Mouse (Mus musculus): ENCODE data around the gene Gm49721. TPM values are rescaled to one million over a fixed set of nuclear protein-coding genes. Genes with fewer than 3 reads are reported as not detected.
A peak's percentile ranks its signal among the peaks of the same experiment; 100 is the strongest.
"Not testable (repeated sequence)": the region's sequence is repeated elsewhere in the genome, so short reads cannot be mapped to it uniquely, and the experiment has no call there.

The Gm49721 gene
- polyA plus RNA-seq, 1 experiment from 2014 or later, result 0.26 TPM

DNA sequence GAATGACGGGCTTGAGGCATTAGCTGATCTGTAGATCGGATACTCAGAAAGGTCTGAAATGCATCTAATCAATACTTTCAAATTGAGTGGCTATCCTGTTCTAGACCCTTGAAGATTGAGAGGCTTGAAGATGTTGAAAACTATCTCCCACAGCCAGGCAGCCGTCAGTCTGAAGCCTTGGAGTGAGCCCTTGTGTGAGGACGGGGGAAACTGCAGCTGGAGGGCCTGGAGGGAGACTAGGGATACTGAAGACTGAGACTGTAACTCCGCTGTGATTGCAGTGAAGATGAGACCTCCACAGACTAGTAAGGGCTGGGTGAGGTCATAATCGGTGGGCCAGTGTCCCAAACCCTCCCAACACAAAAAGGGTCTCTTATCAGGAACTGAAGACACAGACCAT lies 16.4 kb upstream of the Gm49721 start:
- H3K4me1 ChIP-seq; H3K36me3 ChIP-seq (replicated peaks); H3K27me3 ChIP-seq (replicated peaks; ENCODE audit: low read depth, poor library complexity, severe bottlenecking); H3K4me3 ChIP-seq; H3K9me3 ChIP-seq; H3K27ac ChIP-seq (replicated peaks); DNase-seq (ENCODE audit: low spot score): not testable (repeated sequence)
- 74% methylated on average over 4 of the region's 6 CpGs for WGBS

- H3K4me3 ChIP-seq; H3K4me1 ChIP-seq; H3K9me3 ChIP-seq; H3K27me3 ChIP-seq (replicated peaks; ENCODE audit: low read depth, poor library complexity, severe bottlenecking); H3K36me3 ChIP-seq (replicated peaks); DNase-seq (ENCODE audit: low spot score); H3K27ac ChIP-seq (replicated peaks): not testable (repeated sequence)
- WGBS, result 86% methylated on average over 4 of the region's 4 CpGs
These were observed 15.8 kb upstream of the Gm49721 start for GRCm38 (mm10) chr17:6962936-6963335.

DNA sequence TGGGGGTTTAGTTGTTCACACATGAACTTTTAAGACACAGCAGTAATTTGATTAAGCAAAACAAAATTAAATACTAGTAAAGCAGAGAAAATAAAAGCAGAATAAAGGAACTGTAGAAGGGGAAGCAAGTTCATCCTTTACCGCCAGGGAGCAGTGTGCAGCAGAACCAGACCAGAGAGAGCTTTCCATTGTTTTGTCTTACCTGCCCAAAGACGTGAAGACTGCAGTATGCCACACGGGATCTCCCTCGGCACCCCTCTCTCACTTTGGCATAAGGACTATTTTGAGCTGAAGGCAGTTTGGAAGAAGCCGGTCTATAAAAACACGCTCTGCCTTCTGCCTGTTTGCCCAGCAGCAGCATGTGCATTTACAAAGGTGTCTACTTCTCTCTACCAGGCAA lies 13.3 kb upstream of the Gm49721 start:
- not testable (repeated sequence) for H3K4me1 ChIP-seq; H3K27ac ChIP-seq (replicated peaks); H3K4me3 ChIP-seq; H3K9me3 ChIP-seq; H3K36me3 ChIP-seq (replicated peaks); H3K27me3 ChIP-seq (replicated peaks; ENCODE audit: low read depth, poor library complexity, severe bottlenecking)
- 16% methylated on average over 6 of the region's 6 CpGs for WGBS
- DNase-seq (ENCODE audit: low spot score), result peak; percentile 27

DNA sequence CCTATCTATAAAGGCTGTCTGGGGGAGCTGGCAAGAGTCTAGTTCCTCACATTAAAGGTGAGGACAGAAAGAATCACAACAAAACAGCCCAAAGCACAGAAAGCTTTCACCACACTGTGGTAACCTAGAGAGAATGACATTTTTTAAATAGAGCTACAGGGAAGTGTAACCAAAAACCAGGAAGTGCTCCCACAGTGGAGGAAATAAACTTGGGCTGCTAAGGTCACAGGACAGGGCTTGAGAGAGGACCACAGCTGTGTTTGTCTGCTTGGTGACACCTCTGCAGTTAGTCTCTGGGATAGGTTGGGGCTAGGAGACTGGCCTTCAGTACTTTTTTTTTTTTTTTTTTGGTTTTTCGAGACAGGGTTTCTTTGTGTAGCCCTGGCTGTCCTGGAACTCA lies 11.0 kb upstream of the Gm49721 start:
- DNase-seq (ENCODE audit: low spot score); H3K4me1 ChIP-seq; H3K9me3 ChIP-seq; H3K27ac ChIP-seq (replicated peaks); H3K4me3 ChIP-seq; H3K27me3 ChIP-seq (replicated peaks; ENCODE audit: low read depth, poor library complexity, severe bottlenecking); H3K36me3 ChIP-seq (replicated peaks): not testable (repeated sequence)
- 50% methylated on average over 1 of the region's 1 CpGs for WGBS

GRCm38 (mm10) chr17:6970334-6970733 lies 8.4 kb upstream of the Gm49721 start, which contains the start of gene Rnaset2b:
Gene Rnaset2b, plus strand, starts transcription at chr17:6970634.
- not testable (repeated sequence) for H3K4me1 ChIP-seq; H3K36me3 ChIP-seq (replicated peaks); H3K27me3 ChIP-seq (replicated peaks; ENCODE audit: low read depth, poor library complexity, severe bottlenecking); H3K4me3 ChIP-seq; DNase-seq (ENCODE audit: low spot score); H3K27ac ChIP-seq (replicated peaks); H3K9me3 ChIP-seq
- WGBS, result 88% methylated on average over 1 of the region's 8 CpGs

DNA sequence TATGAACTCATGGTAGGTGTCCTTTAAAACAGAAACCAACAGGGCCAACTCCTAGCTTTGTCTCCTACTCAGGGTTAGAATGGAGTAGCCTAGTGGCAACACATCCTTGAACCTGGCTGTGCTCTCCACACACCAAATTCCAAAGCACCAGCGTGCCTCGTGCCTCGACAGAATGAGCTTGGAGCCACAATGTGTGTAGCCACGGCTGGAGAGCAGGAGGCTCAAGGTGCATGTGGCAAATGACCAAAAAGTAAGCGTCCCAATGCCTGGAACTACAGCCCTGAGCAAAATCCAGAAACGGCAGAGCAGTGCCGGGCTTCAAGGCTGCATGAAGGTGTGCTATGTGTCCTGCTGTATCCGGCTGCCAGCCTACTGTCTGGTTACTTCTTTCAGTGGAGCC lies 7.5 kb upstream of the Gm49721 start:
- not testable (repeated sequence) for H3K27ac ChIP-seq (replicated peaks); H3K9me3 ChIP-seq; H3K4me1 ChIP-seq; DNase-seq (ENCODE audit: low spot score); H3K27me3 ChIP-seq (replicated peaks; ENCODE audit: low read depth, poor library complexity, severe bottlenecking); H3K4me3 ChIP-seq; H3K36me3 ChIP-seq (replicated peaks)
- WGBS, result 89% methylated on average over 8 of the region's 8 CpGs

GRCm38 (mm10) chr17:6972836-6973396 lies 5.8 kb upstream of the Gm49721 start:
- H3K36me3 ChIP-seq (replicated peaks); H3K27me3 ChIP-seq (replicated peaks; ENCODE audit: low read depth, poor library complexity, severe bottlenecking); H3K4me1 ChIP-seq; DNase-seq (ENCODE audit: low spot score); H3K9me3 ChIP-seq; H3K27ac ChIP-seq (replicated peaks); H3K4me3 ChIP-seq: not testable (repeated sequence)
- 72% methylated on average over 4 of the region's 4 CpGs for WGBS

- H3K4me1 ChIP-seq; DNase-seq (ENCODE audit: low spot score); H3K27me3 ChIP-seq (replicated peaks; ENCODE audit: low read depth, poor library complexity, severe bottlenecking); H3K9me3 ChIP-seq; H3K4me3 ChIP-seq; H3K27ac ChIP-seq (replicated peaks); H3K36me3 ChIP-seq (replicated peaks): not testable (repeated sequence)
- WGBS, result 73% methylated on average over 3 of the region's 3 CpGs
These were observed 3.7 kb upstream of the Gm49721 start for GRCm38 (mm10) chr17:6974985-6975384.

DNA sequence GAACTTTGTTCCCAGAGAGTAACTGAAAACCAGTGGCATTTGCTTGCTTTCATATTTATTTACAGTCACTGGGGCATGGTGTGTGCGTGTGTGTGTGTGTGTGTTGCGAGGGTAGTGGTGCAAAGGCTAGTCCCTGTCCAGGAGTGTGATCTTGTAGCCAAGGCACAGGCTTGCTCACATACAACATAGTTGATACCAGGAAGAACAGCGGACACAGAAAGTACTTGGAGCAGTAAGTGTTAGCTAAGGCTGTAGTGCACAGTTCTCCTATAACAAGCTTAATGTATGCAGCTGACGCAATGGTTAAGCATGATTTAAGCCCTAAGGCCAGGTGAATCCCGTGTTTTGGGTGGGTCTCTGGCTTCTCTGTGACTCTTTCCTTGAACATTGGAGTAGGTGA lies 676 bp downstream of the Gm49721 start:
- 28% methylated on average over 5 of the region's 5 CpGs for WGBS
- 0 out of 2 replicates have a peak overlapping the region, but pooled peaks have one; percentile 84 for H3K27ac ChIP-seq (replicated peaks)
- not testable (repeated sequence) for H3K9me3 ChIP-seq; H3K27me3 ChIP-seq (replicated peaks; ENCODE audit: low read depth, poor library complexity, severe bottlenecking); H3K4me1 ChIP-seq; H3K36me3 ChIP-seq (replicated peaks)
- peak; percentile 11 for DNase-seq (ENCODE audit: low spot score)
- H3K4me3 ChIP-seq, result peak overlapping the region; percentile 63

DNA sequence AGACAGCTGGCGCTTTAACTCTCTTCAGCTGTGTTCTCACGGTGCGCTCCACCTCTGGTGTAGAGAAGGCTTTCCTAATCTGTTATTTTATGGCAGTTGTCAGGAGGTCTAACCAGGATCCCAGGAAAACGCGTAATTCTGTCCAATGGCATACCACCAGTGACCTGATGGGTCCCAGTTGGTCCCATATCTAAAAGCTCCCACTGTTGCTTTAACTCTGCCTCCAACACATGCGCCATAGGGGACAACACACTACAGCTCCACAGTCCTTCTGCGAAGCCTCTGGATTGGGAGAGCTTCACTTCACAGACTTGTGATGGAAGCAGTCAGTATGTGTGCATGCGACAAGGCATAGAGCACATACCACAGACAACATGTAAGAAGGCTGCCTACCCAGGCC lies 1.4 kb downstream of the Gm49721 start:
- H3K36me3 ChIP-seq (replicated peaks); H3K4me3 ChIP-seq; H3K27ac ChIP-seq (replicated peaks); H3K9me3 ChIP-seq; DNase-seq (ENCODE audit: low spot score); H3K27me3 ChIP-seq (replicated peaks; ENCODE audit: low read depth, poor library complexity, severe bottlenecking); H3K4me1 ChIP-seq: not testable (repeated sequence)
- WGBS, result 94% methylated on average over 5 of the region's 8 CpGs

- not testable (repeated sequence) for H3K27me3 ChIP-seq (replicated peaks; ENCODE audit: low read depth, poor library complexity, severe bottlenecking); H3K27ac ChIP-seq (replicated peaks); H3K4me1 ChIP-seq; H3K36me3 ChIP-seq (replicated peaks); DNase-seq (ENCODE audit: low spot score); H3K4me3 ChIP-seq; H3K9me3 ChIP-seq
- 95% methylated on average over 1 of the region's 1 CpGs for WGBS
These were observed 7.4 kb downstream of the Gm49721 start for GRCm38 (mm10) chr17:6986118-6986517.

DNA sequence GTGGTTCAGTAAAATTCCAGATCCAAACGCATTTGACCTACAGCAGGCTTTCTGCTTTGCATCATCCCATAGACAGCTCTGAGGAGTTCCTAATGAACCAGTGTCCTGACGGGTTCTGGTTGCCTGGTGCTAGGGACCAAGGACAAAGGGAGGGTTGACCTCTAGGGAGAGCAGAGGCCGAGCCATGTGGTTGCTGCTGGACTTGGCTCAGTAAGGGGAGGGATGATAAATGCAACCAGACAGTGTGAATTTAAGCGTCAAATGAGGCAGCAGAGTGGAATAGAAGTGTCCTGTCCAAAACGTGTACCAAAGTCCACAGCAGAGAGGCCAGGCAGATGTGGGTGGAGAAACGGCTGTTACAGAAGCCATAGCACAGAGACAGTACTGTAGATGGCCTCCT lies 16.8 kb downstream of the Gm49721 start:
- H3K27ac ChIP-seq (replicated peaks); H3K27me3 ChIP-seq (replicated peaks; ENCODE audit: low read depth, poor library complexity, severe bottlenecking); H3K9me3 ChIP-seq; H3K36me3 ChIP-seq (replicated peaks); H3K4me1 ChIP-seq; DNase-seq (ENCODE audit: low spot score); H3K4me3 ChIP-seq: not testable (repeated sequence)
- no CpG with 5 or more reads among the region's 6 CpGs for WGBS

DNA sequence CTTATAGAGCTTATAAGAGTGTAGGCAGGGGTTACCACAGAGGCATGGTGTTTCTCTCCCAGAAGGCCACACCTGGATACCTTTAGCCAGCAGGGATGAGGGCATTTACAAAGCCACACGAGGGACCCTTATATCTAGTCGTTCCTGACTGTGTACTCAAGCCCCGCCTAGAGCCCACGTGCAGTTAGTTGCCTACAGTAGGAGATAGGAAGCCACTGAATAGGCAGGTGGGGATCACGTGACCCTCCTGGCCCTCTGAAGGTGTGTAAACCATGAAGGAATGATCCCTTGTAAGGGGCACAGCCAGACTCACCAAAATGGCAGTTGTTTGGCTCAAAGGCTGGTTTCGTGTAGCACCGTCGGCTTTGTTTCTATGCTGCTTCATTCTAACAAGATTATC lies 18.1 kb downstream of the Gm49721 start:
- not testable (repeated sequence) for H3K27ac ChIP-seq (replicated peaks); H3K9me3 ChIP-seq; H3K27me3 ChIP-seq (replicated peaks; ENCODE audit: low read depth, poor library complexity, severe bottlenecking); H3K4me3 ChIP-seq; DNase-seq (ENCODE audit: low spot score); H3K36me3 ChIP-seq (replicated peaks); H3K4me1 ChIP-seq
- WGBS, result 88% methylated on average over 8 of the region's 8 CpGs
